22 mouse cellular contexts compared by ENCODE assay signal in the genomic region with DNA sequence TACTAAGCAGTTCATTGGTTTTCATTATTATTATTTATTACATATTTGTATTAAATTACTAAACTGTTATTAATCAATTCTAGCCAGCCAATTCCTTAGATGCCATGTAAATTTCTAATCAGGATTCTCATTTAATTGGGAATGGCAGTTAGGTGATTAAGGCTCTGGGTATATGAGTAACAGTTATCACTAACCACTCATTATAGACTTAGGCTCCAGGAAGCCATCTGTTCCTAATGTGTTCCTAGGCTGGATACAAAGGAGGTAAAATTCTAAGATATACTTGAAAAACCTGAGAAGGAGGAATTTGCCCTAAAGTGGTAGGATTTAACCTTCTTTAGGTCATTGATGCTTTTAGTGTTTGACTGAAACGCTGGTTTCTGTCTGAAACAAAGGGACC. TPM values are rescaled to one million over a fixed set of nuclear protein-coding genes. Genes with fewer than 3 reads are reported as not detected.
DNase-seq lines count a peak whose midpoint lies in the region; ATAC-seq lines count a peak whose summit lies in the region.
"Had no signal": no experiment of that assay in that cellular context is flagged by ENCODE, and none has a peak within 500 bp of the region (broad histone marks: within the 10 kb centered on the region; RNA-seq: fewer than 3 reads in every experiment).

No protein-coding gene starts in this region.

- ATAC-seq in forebrain, embryonic 14.5 days: peak; percentile 75
- no peak for ATAC-seq in forebrain, embryonic 11.5 days (replicated peaks; ENCODE audit: low FRiP score)
- ATAC-seq in kidney, embryonic 16.5 days (ENCODE audit: low FRiP score, low TSS enrichment): no peak
- no peak for ATAC-seq in stomach, embryonic 16.5 days (ENCODE audit: insufficient read depth, low FRiP score)
- ATAC-seq: inflammation-experienced regulatory T-cells, adult 6 months had no signal

- H3K9me3 ChIP-seq in forebrain, embryonic 14.5 days (replicated peaks; ENCODE audit: control insufficient read depth, low read length): no peaks in the 10 kb centered on the region
- H3K9me3 ChIP-seq in forebrain, embryonic 11.5 days (ENCODE audit: control insufficient read depth, low read length): no peaks in the 10 kb centered on the region
- no peaks in the 10 kb centered on the region for H3K9me3 ChIP-seq in kidney, embryonic 16.5 days (ENCODE audit: low read length)
- no peaks in the 10 kb centered on the region for H3K9me3 ChIP-seq in stomach, embryonic 16.5 days (replicated peaks; ENCODE audit: control insufficient read depth, low read length)
- H3K9me3 ChIP-seq: embryonic facial prominence, embryonic 13.5 days; limb, embryonic 13.5 days; midbrain, embryonic 12.5 days had no signal

- H3K4me3 ChIP-seq in forebrain, embryonic 14.5 days (ENCODE audit: low read depth, low read length): no peak overlapping the region
- H3K4me3 ChIP-seq in forebrain, embryonic 11.5 days (ENCODE audit: low read depth, low read length): no peak overlapping the region
- no peak overlapping the region for H3K4me3 ChIP-seq in kidney, embryonic 16.5 days (ENCODE audit: low read length)
- no peak overlapping the region for H3K4me3 ChIP-seq in stomach, embryonic 16.5 days (replicated peaks; ENCODE audit: low read length)
- H3K4me3 ChIP-seq: embryonic facial prominence, embryonic 13.5 days; layer of hippocampus, adult 2 months; limb, embryonic 13.5 days; midbrain, embryonic 12.5 days had no signal

- no peaks in the 10 kb centered on the region for H3K27me3 ChIP-seq in forebrain, embryonic 14.5 days (replicated peaks; ENCODE audit: control insufficient read depth, insufficient read depth, low read length)
- H3K27me3 ChIP-seq in forebrain, embryonic 11.5 days (ENCODE audit: control insufficient read depth, insufficient read depth, low read length): no peaks in the 10 kb centered on the region
- H3K27me3 ChIP-seq in kidney, embryonic 16.5 days (ENCODE audit: insufficient read depth, low read length): no peaks in the 10 kb centered on the region
- H3K27me3 ChIP-seq in stomach, embryonic 16.5 days (ENCODE audit: control insufficient read depth, insufficient read depth, low read length): no peaks in the 10 kb centered on the region
- H3K27me3 ChIP-seq: embryonic facial prominence, embryonic 13.5 days; limb, embryonic 13.5 days; midbrain, embryonic 12.5 days; Patski had no signal

- 70% methylated on average over 1 of the region's 1 CpGs for WGBS in forebrain, embryonic 14.5 days
- WGBS in forebrain, embryonic 11.5 days: 36% methylated on average over 1 of the region's 1 CpGs
- WGBS in kidney, embryonic 16.5 days: 86% methylated on average over 1 of the region's 1 CpGs
- 63% methylated on average over 1 of the region's 1 CpGs for WGBS in stomach, embryonic 16.5 days

- H3K4me2 ChIP-seq in forebrain, embryonic 14.5 days (ENCODE audit: low read length): no peak overlapping the region
- H3K4me2 ChIP-seq in forebrain, embryonic 11.5 days (ENCODE audit: low read depth, low read length, severe bottlenecking): no peak overlapping the region
- H3K4me2 ChIP-seq in kidney, embryonic 16.5 days (replicated peaks; ENCODE audit: low read depth, low read length): no peak overlapping the region
- H3K4me2 ChIP-seq in stomach, embryonic 16.5 days (ENCODE audit: low read depth, low read length): no peak overlapping the region
- H3K4me2 ChIP-seq: embryonic facial prominence, embryonic 13.5 days; hindbrain, embryonic 14.5 days; limb, embryonic 13.5 days; midbrain, embryonic 12.5 days had no signal

- no peaks in the 10 kb centered on the region; the same call in 1 of the 2 replicates for H3K4me1 ChIP-seq in forebrain, embryonic 14.5 days (ENCODE audit: control insufficient read depth, insufficient read depth, low read length)
- no peaks in the 10 kb centered on the region for H3K4me1 ChIP-seq in forebrain, embryonic 11.5 days (replicated peaks; ENCODE audit: control insufficient read depth, insufficient read depth, low read length)
- peaks cover 11% of the 10 kb centered on the region for H3K4me1 ChIP-seq in kidney, embryonic 16.5 days (ENCODE audit: insufficient read depth, low read length)
- peaks cover 15% of the 10 kb centered on the region for H3K4me1 ChIP-seq in stomach, embryonic 16.5 days (ENCODE audit: control insufficient read depth, insufficient read depth, low read length)
- H3K4me1 ChIP-seq: midbrain, embryonic 12.5 days had no signal

- H3K36me3 ChIP-seq in forebrain, embryonic 14.5 days (ENCODE audit: control insufficient read depth, insufficient read depth, low read length): no peaks in the 10 kb centered on the region
- no peaks in the 10 kb centered on the region for H3K36me3 ChIP-seq in forebrain, embryonic 11.5 days (ENCODE audit: control insufficient read depth, insufficient read depth, low read length)
- H3K36me3 ChIP-seq in kidney, embryonic 16.5 days (ENCODE audit: insufficient read depth, low read length): no peaks in the 10 kb centered on the region
- no peaks in the 10 kb centered on the region for H3K36me3 ChIP-seq in stomach, embryonic 16.5 days (ENCODE audit: control insufficient read depth, insufficient read depth, low read length)

- peak; percentile 37 for DNase-seq in forebrain, embryonic 14.5 days (ENCODE audit: low spot score)
- no peak for DNase-seq in forebrain, embryonic 11.5 days (ENCODE audit: low spot score)
- no peak for DNase-seq in kidney, adult 11 months
- peak; percentile 17 for DNase-seq in retina, postnatal 1 day
- DNase-seq in retina, embryonic 14.5 days (ENCODE audit: low spot score): no peak
- no peak for DNase-seq in cerebellum, adult 9-11 months
- DNase-seq: adrenal gland, postnatal 36 days; gastrocnemius, postnatal 10 days; kidney, adult 9 months; kidney, postnatal 25 days; lung, adult 18-20 months; thymus, adult 18-20 months; thymus, postnatal 36 days had no signal

- H3K27ac ChIP-seq in forebrain, embryonic 14.5 days (ENCODE audit: low read depth, low read length): no peak overlapping the region; the same call in 1 of the 2 replicates
- no peak overlapping the region for H3K27ac ChIP-seq in forebrain, embryonic 11.5 days (ENCODE audit: low read depth, low read length)
- 0 out of 2 replicates have a peak overlapping the region, but pooled peaks have one; percentile 15 for H3K27ac ChIP-seq in kidney, embryonic 16.5 days (ENCODE audit: low read length)
- H3K27ac ChIP-seq in stomach, embryonic 16.5 days (ENCODE audit: low read length): peak overlapping the region; percentile 46; the same call in 1 of the 2 replicates
- H3K27ac ChIP-seq: embryonic facial prominence, embryonic 13.5 days; hindbrain, embryonic 14.5 days; layer of hippocampus, adult 2 months; limb, embryonic 13.5 days; midbrain, embryonic 12.5 days had no signal

- no peak overlapping the region for H3K9ac ChIP-seq in forebrain, embryonic 14.5 days (ENCODE audit: low read length)
- no peak overlapping the region for H3K9ac ChIP-seq in forebrain, embryonic 11.5 days (ENCODE audit: low read length)
- H3K9ac ChIP-seq in kidney, embryonic 16.5 days (replicated peaks; ENCODE audit: low read length): no peak overlapping the region
- H3K9ac ChIP-seq in stomach, embryonic 16.5 days (ENCODE audit: low read length): no peak overlapping the region
- H3K9ac ChIP-seq: embryonic facial prominence, embryonic 13.5 days; hindbrain, embryonic 14.5 days; limb, embryonic 13.5 days; midbrain, embryonic 12.5 days had no signal

RNA-seq across cellular contexts. Expression of gene Golim4, which starts 14.9 kb away (rescaled TPM):
- polyA plus RNA-seq in forebrain, embryonic 14.5 days (2014; fragmentation: Nextera tagmentation; extraction: Ambion mirVana): 21.7 and 22.0 TPM in 2 replicates
- 46.9 and 47.6 TPM in 2 replicates for polyA plus RNA-seq in forebrain, embryonic 11.5 days (2014; fragmentation: Nextera tagmentation; extraction: Ambion mirVana)
- 61.8 and 65.1 TPM in 2 replicates for polyA plus RNA-seq in kidney, embryonic 16.5 days (2015; fragmentation: Nextera tagmentation; extraction: Ambion mirVana)
- 70.0 and 77.6 TPM in 2 replicates for polyA plus RNA-seq in stomach, embryonic 16.5 days (2015; fragmentation: Nextera tagmentation; extraction: Ambion mirVana)

Comparison
In these comparisons a context has a peak if more than half of its experiments do, and no peak if none do; other contexts are left out.
1. DNase-seq: peak in forebrain, embryonic 14.5 days (single experiment) and retina, postnatal 1 day (single experiment); none in forebrain, embryonic 11.5 days (single experiment), kidney, adult 11 months (single experiment), retina, embryonic 14.5 days (single experiment) and cerebellum, adult 9-11 months (single experiment).
2. H3K27ac ChIP-seq: peak in kidney, embryonic 16.5 days (single experiment) and stomach, embryonic 16.5 days (single experiment); none in forebrain, embryonic 14.5 days (single experiment) and forebrain, embryonic 11.5 days (single experiment).